Comparison of ENCODE assay signal across 9 mouse cellular contexts in the genomic region with DNA sequence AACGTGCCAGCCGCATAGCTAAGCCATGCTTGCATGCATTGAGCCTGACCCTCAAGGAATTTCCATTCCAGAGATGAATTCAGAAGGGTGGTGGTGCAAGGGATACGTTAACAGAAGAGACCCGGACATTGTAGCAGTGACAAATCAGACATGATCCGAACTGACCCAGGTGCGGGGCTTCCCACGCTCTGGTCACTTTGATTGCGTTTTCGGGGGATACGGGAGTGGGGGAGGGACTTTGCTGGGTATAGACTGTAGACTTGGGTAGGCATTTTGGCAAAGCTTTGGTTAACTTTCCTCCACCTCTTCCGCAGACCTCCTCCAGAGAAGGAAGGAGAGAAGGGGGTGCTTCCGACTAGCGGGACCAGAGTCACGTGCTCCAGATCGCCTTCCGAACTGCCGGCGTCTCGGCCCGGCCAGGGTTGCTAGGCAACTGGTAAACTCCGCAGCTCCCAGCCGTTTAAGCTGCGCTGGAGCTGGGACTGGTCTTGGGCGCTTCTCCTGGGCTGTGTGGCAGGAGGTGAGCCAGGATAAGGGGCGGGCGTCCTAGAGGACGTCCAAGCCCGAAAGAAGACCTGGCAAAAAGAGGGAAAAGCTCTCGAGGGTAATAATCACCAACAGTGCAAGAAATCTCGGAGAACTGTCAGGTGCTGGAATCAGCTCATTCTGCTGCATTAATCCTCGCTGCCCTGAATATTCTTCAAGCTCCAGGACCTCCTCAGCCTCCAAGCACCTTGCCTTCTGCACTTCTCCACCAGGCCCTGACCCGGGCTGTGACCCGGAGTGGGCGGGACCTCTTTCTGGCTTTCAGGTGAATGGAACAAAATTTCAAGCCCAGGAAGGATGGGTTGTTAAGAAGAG. TPM values are rescaled to one million over a fixed set of nuclear protein-coding genes. Genes with fewer than 3 reads are reported as not detected.
A peak's percentile ranks its signal among the peaks of the same experiment; 100 is the strongest.
DNase-seq lines count a peak whose midpoint lies in the region; ATAC-seq and TF ChIP-seq lines count a peak whose summit lies in the region.
"Had no signal": no experiment of that assay in that cellular context is flagged by ENCODE, and none has a peak within 500 bp of the region (broad histone marks: within the 10 kb centered on the region; RNA-seq: fewer than 3 reads in every experiment).

A gene (plus strand): TSS at position 444 of the 861 bp plus-strand sequence.

- no peak within 1 kb of the TSS for H3K27ac ChIP-seq in cerebellum, adult 2 months (ENCODE audit: insufficient read depth, low read length)
- no peak within 1 kb of the TSS for H3K27ac ChIP-seq in lung, postnatal 0 days (ENCODE audit: low read length)

- no peak within 1 kb of the TSS for H3K9ac ChIP-seq in lung, postnatal 0 days (replicated peaks; ENCODE audit: low read depth)

- H3K4me3 ChIP-seq in cerebellum, adult 2 months (replicated peaks; ENCODE audit: insufficient read depth, low read depth, low read length): peak within 1 kb of the TSS; percentile 26
- H3K4me3 ChIP-seq in lung, postnatal 0 days (ENCODE audit: low read depth, low read length): peak within 1 kb of the TSS; percentile 21
- H3K4me3 ChIP-seq: erythroblast, embryonic 14.5 days had no signal

- peak; percentile 80 for ATAC-seq in frontal cortex, adult (ENCODE audit: low TSS enrichment)
- peak; percentile 78 for ATAC-seq in lung, postnatal 0 days

- no peak for TF ChIP-seq POLR2A in cerebellum, adult 2 months (IDR thresholded peaks at IDR 0.05; ENCODE audit: borderline replicate concordance, insufficient read depth, low read length)

- no peaks in the 10 kb centered on the region for H3K36me3 ChIP-seq in lung, postnatal 0 days (ENCODE audit: insufficient read depth, low read length)

- DNase-seq in R1 (ENCODE audit: low read depth, low spot score): peak; percentile 91
- DNase-seq in cerebellum, adult 2 months: peak; percentile 66 to 69
- DNase-seq in heart, postnatal 4 days: peak; percentile 81
- peak; percentile 61 to 74 for DNase-seq in layer of hippocampus, postnatal 10 days (ENCODE audit: low spot score in 2 of 2)
- peak; percentile 88 for DNase-seq in lung, postnatal 0 days (ENCODE audit: low spot score)
- DNase-seq in retina, postnatal 1 day: peak; percentile 91
- no peak for DNase-seq in thymus, postnatal 0 days (ENCODE audit: low spot score)

- H3K4me2 ChIP-seq in lung, postnatal 0 days (replicated peaks; ENCODE audit: low read depth, low read length): peak within 1 kb of the TSS; percentile 53

- H3K9me3 ChIP-seq in lung, postnatal 0 days (ENCODE audit: low read length): no peaks in the 10 kb centered on the region

- H3K4me1 ChIP-seq in cerebellum, adult 2 months (ENCODE audit: control insufficient read depth, insufficient read depth, low read length): peaks cover 15% of the 10 kb centered on the region
- H3K4me1 ChIP-seq in lung, postnatal 0 days (ENCODE audit: insufficient read depth, low read depth, low read length): peaks cover 4% of the 10 kb centered on the region; the same call in 1 of the 2 replicates

- WGBS in cerebellum, adult 2 months: 9% methylated on average over 34 of the region's 34 CpGs
- WGBS in lung, postnatal 0 days: 8% methylated on average over 34 of the region's 34 CpGs

- TF ChIP-seq EP300 in lung, postnatal 0 days (IDR thresholded peaks at IDR 0.05): no peak

- no peak for TF ChIP-seq CTCF in cerebellum, adult 2 months (IDR thresholded peaks at IDR 0.05; ENCODE audit: borderline replicate concordance, insufficient read depth, low read depth, low read length)
- TF ChIP-seq CTCF in lung, postnatal 0 days (IDR thresholded peaks at IDR 0.05): no peak

- no peaks in the 10 kb centered on the region for H3K27me3 ChIP-seq in cerebellum, adult 2 months (ENCODE audit: control insufficient read depth, insufficient read depth, low read length)
- no peaks in the 10 kb centered on the region for H3K27me3 ChIP-seq in lung, postnatal 0 days (replicated peaks; ENCODE audit: insufficient read depth, low read length)

RNA-seq across cellular contexts. Expression of the gene that starts here (rescaled TPM):
- polyA plus RNA-seq in cerebellum, adult 2 months (2012; rRNA removed): 3.9 and 5.0 TPM in 2 replicates
- under 1 TPM; 0.79 to 0.88 TPM for total RNA-seq in heart, postnatal 4 days (2021)
- total RNA-seq in layer of hippocampus, postnatal 10 days (2021): 1 to 10 TPM; 1.2 to 2.4 TPM
- polyA plus RNA-seq in lung, postnatal 0 days (2015; fragmentation: Nextera tagmentation; extraction: Ambion mirVana): 6.4 and 7.3 TPM in 2 replicates
- polyA plus RNA-seq in thymus, postnatal 0 days (2015; fragmentation: Nextera tagmentation; extraction: Ambion mirVana): 0.94 and 1.1 TPM in 2 replicates
- polyA plus RNA-seq: erythroblast, embryonic 14.5 days had no signal

Comparison
In these comparisons a context has a peak if more than half of its experiments do, and no peak if none do; other contexts are left out.
1. Peak in DNase-seq in heart, postnatal 4 days; RNA of the gene not detected or under 1 TPM.